8 mouse cellular contexts compared by ENCODE assay signal in genomic region chr11:60076790-60077189, GRCm38 (mm10). TPM values are rescaled to one million over a fixed set of nuclear protein-coding genes. Genes with fewer than 3 reads are reported as not detected.
A peak's percentile ranks its signal among the peaks of the same experiment; 100 is the strongest.
DNase-seq lines count a peak whose midpoint lies in the region.

No protein-coding gene starts in this region.

- intact Hi-C loops in left cerebral cortex, postnatal 4 days (cut with DNase I) = loop anchor here (5.0 kb wide), 1 partner anchor 189 kb away; no protein-coding TSS in a partner anchor

- peak; percentile 60 for DNase-seq in urinary bladder, postnatal 25 days (ENCODE audit: low spot score)
- no peak for DNase-seq in urinary bladder, postnatal 4 days (ENCODE audit: low spot score in 2 of 2)
- peak; percentile 72 for DNase-seq in adrenal gland, adult 2 months
- peak; percentile 87 for DNase-seq in embryo, embryonic 11 days
- DNase-seq in induced T-regulatory cell, adult 2 months (ENCODE audit: low read depth) = peak; percentile 88
- peak; percentile 77 for DNase-seq in left cerebral cortex, postnatal 4 days
- DNase-seq in retina, embryonic 14.5 days (ENCODE audit: low spot score) = peak; percentile 88
- DNase-seq in urinary bladder, postnatal 36 days (ENCODE audit: low spot score in 2 of 2) = peak; percentile 43 to 57

RNA-seq across cellular contexts. Expression of gene Rai1, which starts 28.0 kb away (rescaled TPM):
- total RNA-seq in adrenal gland, adult 2 months (2021) = 10 to 100 TPM; 41.4 to 46.7 TPM
- 72.1 and 82.5 TPM in 2 replicates for polyA plus RNA-seq in adrenal gland, adult 2 months (2012; rRNA removed)
- 10 to 100 TPM; 85.9 to 92.3 TPM for total RNA-seq in left cerebral cortex, postnatal 4 days (2021)

RNA-seq across cellular contexts. Expression of gene Pemt, which starts 30.5 kb away (rescaled TPM):
- 10 to 100 TPM in 1 of 2 experiments, 1 to 10 TPM in 1; 8.4 to 12.5 TPM for total RNA-seq in adrenal gland, adult 2 months (2021)
- 11.2 and 13.1 TPM in 2 replicates for polyA plus RNA-seq in adrenal gland, adult 2 months (2012; rRNA removed)
- 1 to 10 TPM; 6.7 to 7.5 TPM for total RNA-seq in left cerebral cortex, postnatal 4 days (2021)

Comparison
In these comparisons a context has a peak if more than half of its experiments do, and no peak if none do; other contexts are left out.
1. DNase-seq: peak in urinary bladder, postnatal 25 days (single experiment), adrenal gland, adult 2 months (single experiment), embryo, embryonic 11 days (single experiment), induced T-regulatory cell, adult 2 months (single experiment), left cerebral cortex, postnatal 4 days (single experiment), retina, embryonic 14.5 days (single experiment) and urinary bladder, postnatal 36 days (2 of 2); none in urinary bladder, postnatal 4 days (0 of 2).